In the genomic region with DNA sequence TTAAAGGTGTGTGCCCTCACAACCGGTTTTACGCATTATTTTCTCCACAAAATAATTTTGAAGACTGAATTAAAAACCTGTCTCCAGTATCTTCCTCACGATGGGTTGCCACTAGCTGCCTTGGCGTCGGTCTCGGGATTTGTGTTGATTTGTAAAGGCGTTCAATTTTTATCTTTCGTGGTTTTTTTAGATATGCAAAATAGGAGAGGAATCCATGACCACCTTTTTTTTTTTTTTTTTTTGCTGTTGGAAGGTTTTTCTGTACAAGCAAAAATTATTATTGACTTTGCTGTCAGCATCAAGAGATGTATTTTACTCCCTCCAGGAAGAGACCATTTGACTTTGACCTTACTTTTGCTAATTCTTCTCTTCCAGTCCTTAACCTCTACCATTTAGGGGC, we compare ENCODE assay signal across 16 mouse cellular contexts.
"Had no signal": no experiment of that assay in that cellular context is flagged by ENCODE, and none has a peak within 500 bp of the region (broad histone marks: within the 10 kb centered on the region; RNA-seq: fewer than 3 reads in every experiment).

No protein-coding gene starts in this region.

- H3K27me3 ChIP-seq: hindbrain, embryonic 15.5 days; limb, embryonic 13.5 days; neural tube, embryonic 15.5 days had no signal

- H3K36me3 ChIP-seq: hindbrain, embryonic 15.5 days; neural tube, embryonic 15.5 days had no signal

- H3K9ac ChIP-seq: hindbrain, embryonic 15.5 days; limb, embryonic 13.5 days; liver, embryonic 14.5 days; neural tube, embryonic 15.5 days had no signal

- H3K4me2 ChIP-seq: hindbrain, embryonic 15.5 days; limb, embryonic 13.5 days; neural tube, embryonic 15.5 days had no signal

- H3K9me3 ChIP-seq: hindbrain, embryonic 15.5 days; limb, embryonic 13.5 days; neural tube, embryonic 15.5 days had no signal

- H3K4me1 ChIP-seq: hindbrain, embryonic 15.5 days; midbrain, embryonic 10.5 days had no signal

- H3K4me3 ChIP-seq: hindbrain, embryonic 15.5 days; limb, embryonic 13.5 days; midbrain, embryonic 10.5 days; myocyte; neural tube, embryonic 15.5 days had no signal

- DNase-seq: kidney, adult 2 months; kidney, postnatal 25 days; layer of hippocampus, adult 9-11 months; left cerebral cortex, postnatal 4 days; lung, adult 18-20 months; midbrain, embryonic 14.5 days; right cerebral cortex, adult 18-20 months; right cerebral cortex, postnatal 25 days; thymus, adult 2 months; thymus, postnatal 25 days had no signal

- H3K27ac ChIP-seq: hindbrain, embryonic 15.5 days; limb, embryonic 13.5 days; liver, embryonic 14.5 days; midbrain, embryonic 10.5 days; neural tube, embryonic 15.5 days had no signal
